In the genomic region with DNA sequence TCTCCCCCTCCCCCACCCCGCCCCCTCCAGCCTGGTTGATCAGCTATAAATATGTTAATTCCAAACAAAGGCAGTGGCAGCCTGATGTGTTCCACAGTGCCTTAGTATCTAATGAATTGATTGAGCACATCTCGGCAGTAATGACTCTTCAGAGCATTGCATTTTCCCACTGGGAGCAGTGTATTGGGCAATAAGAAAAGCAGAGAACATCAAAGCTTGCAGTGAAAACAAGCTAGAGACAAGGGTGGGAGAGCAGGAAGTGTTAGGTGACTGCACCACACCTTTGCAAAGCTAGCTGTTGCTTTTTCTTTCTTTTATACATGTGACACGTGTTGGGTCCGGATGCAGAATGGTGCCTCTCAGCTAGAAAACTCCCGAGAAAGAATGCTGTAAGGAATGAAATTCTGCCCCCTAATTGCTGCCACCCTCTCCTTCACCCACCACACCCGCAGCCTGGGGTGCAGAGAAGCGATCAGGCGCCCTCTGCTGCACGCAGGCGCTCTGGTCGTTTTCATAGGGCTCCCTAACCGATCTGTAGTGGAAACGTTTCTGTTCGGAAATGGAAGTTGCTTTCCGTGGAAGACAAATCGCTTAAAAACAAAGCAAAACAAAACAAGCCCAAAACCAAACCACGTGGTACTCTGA, we compare ENCODE assay signal across 7 mouse cellular contexts. TPM values are rescaled to one million over a fixed set of nuclear protein-coding genes. Genes with fewer than 3 reads are reported as not detected.
DNase-seq lines count a peak whose midpoint lies in the region; ATAC-seq and TF ChIP-seq lines count a peak whose summit lies in the region.

No protein-coding gene starts in this region.

- peak; percentile 44; the same call in 1 of the 2 replicates for TF ChIP-seq CTCF in bone marrow, adult 2 months (IDR thresholded peaks at IDR 0.05; ENCODE audit: control insufficient read depth, insufficient read depth, low read length)
- TF ChIP-seq CTCF in lung, postnatal 0 days (IDR thresholded peaks at IDR 0.05), result peak; percentile 76

- H3K9me3 ChIP-seq in heart, embryonic 15.5 days (replicated peaks), result no peaks in the 10 kb centered on the region
- H3K9me3 ChIP-seq in lung, postnatal 0 days (ENCODE audit: low read length), result no peaks in the 10 kb centered on the region

- WGBS in bone marrow, adult 2 months, result 7% methylated on average over 17 of the region's 17 CpGs
- WGBS in heart, embryonic 15.5 days, result 6% methylated on average over 17 of the region's 17 CpGs
- WGBS in lung, postnatal 0 days, result 6% methylated on average over 17 of the region's 17 CpGs

- H3K27me3 ChIP-seq in heart, embryonic 15.5 days, result peaks cover 11% of the 10 kb centered on the region; the same call in 1 of the 2 replicates
- no peaks in the 10 kb centered on the region for H3K27me3 ChIP-seq in lung, postnatal 0 days (replicated peaks; ENCODE audit: insufficient read depth, low read length)

- no peak overlapping the region for H3K9ac ChIP-seq in heart, embryonic 15.5 days
- H3K9ac ChIP-seq in lung, postnatal 0 days (replicated peaks; ENCODE audit: low read depth), result no peak overlapping the region

- H3K4me2 ChIP-seq in heart, embryonic 15.5 days, result peak overlapping the region; percentile 46
- peak overlapping the region; percentile 37 for H3K4me2 ChIP-seq in lung, postnatal 0 days (replicated peaks; ENCODE audit: low read depth, low read length)

- TF ChIP-seq EP300 in lung, postnatal 0 days (IDR thresholded peaks at IDR 0.05), result no peak

- H3K36me3 ChIP-seq in heart, embryonic 15.5 days, result no peaks in the 10 kb centered on the region
- no peaks in the 10 kb centered on the region for H3K36me3 ChIP-seq in lung, postnatal 0 days (ENCODE audit: insufficient read depth, low read length)

- H3K27ac ChIP-seq in bone marrow, adult 2 months (ENCODE audit: control insufficient read depth, insufficient read depth, low read depth, low read length, poor library complexity), result no peak overlapping the region
- H3K27ac ChIP-seq in heart, embryonic 15.5 days, result no peak overlapping the region
- no peak overlapping the region for H3K27ac ChIP-seq in lung, postnatal 0 days (ENCODE audit: low read length)

- H3K4me3 ChIP-seq in bone marrow, adult 2 months (replicated peaks; ENCODE audit: control insufficient read depth, low read depth, low read length), result no peak overlapping the region
- H3K4me3 ChIP-seq in heart, embryonic 15.5 days, result peak overlapping the region; percentile 30; the same call in 1 of the 2 replicates
- no peak overlapping the region for H3K4me3 ChIP-seq in lung, postnatal 0 days (ENCODE audit: low read depth, low read length)

- no peaks in the 10 kb centered on the region; the same call in none of the 2 replicates for H3K4me1 ChIP-seq in bone marrow, adult 2 months (ENCODE audit: control insufficient read depth, insufficient read depth, low read length)
- H3K4me1 ChIP-seq in heart, embryonic 15.5 days (replicated peaks), result 0 out of 2 replicates have a peak, but pooled peaks cover 2% of the 10 kb centered on the region
- no peaks in the 10 kb centered on the region for H3K4me1 ChIP-seq in lung, postnatal 0 days (ENCODE audit: insufficient read depth, low read depth, low read length)

- DNase-seq in spleen, adult 18-20 months, result peak; percentile 17 to 39
- DNase-seq in spleen, postnatal 14 days (ENCODE audit: low spot score in 2 of 2), result no peak
- DNase-seq in kidney, postnatal 10 days, result peak; percentile 61
- DNase-seq in lung, postnatal 0 days (ENCODE audit: low spot score), result peak; percentile 68
- peak; percentile 65 for DNase-seq in retina, postnatal 1 day

- no peak; the same call in 1 of the 2 replicates for ATAC-seq in heart, embryonic 15.5 days (replicated peaks; ENCODE audit: insufficient number of reproducible peaks, insufficient read depth, low FRiP score, low read depth)
- peak; percentile 62 for ATAC-seq in lung, postnatal 0 days

- TF ChIP-seq POLR2A in bone marrow, adult 2 months (IDR thresholded peaks at IDR 0.05; ENCODE audit: borderline replicate concordance, control insufficient read depth, low read depth, low read length), result no peak

RNA-seq across cellular contexts. Expression of a gene that starts 38.8 kb away (rescaled TPM):
- not detected in 2 replicates for polyA plus RNA-seq in bone marrow, adult 2 months (2011; ENCODE audit: insufficient read depth, insufficient read length, low replicate concordance, missing spikeins)
- polyA plus RNA-seq in heart, embryonic 15.5 days (2015; fragmentation: Nextera tagmentation; extraction: Ambion mirVana), result not detected in 2 replicates
- 0.13 and 0.19 TPM in 2 replicates for polyA plus RNA-seq in lung, postnatal 0 days (2015; fragmentation: Nextera tagmentation; extraction: Ambion mirVana)

Comparison
In these comparisons a context has a peak if more than half of its experiments do, and no peak if none do; other contexts are left out.
1. DNase-seq: peak in spleen, adult 18-20 months (2 of 2), kidney, postnatal 10 days (single experiment), lung, postnatal 0 days (single experiment) and retina, postnatal 1 day (single experiment); none in spleen, postnatal 14 days (0 of 2).